Mouse (Mus musculus): Measurements from ENCODE around the gene Macf1.

DNA sequence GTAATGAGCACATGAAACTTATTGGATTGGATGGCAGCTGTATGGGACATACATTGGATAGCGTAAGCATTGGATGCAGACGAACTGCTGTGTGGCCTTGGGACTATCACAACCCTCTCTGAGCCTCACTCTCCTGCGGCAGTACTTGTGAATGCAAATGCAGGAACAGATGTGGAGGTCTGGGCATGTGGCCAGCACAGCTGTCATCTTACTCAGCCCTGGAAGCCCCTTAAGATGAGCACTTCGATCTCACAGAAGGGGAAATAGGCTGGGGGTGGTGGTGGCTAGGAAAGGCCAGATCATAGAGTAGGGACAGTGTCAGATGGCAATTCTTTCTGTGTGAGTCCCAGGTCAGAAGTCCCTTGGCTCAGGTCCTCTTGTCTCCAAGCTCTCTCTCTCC, 346.5 kb downstream of the Macf1 start:
- TF ChIP-seq CTCF (conservative IDR thresholded peaks at IDR 0.05; ENCODE audit: low read length) (no peak), POU5F1 (IDR thresholded peaks at IDR 0.05; ENCODE audit: borderline replicate concordance, low read length) (no peak), NANOG (IDR thresholded peaks at IDR 0.05; ENCODE audit: borderline replicate concordance, low read length) (no peak)

Data from E14TG2a.4 (cell line).